Mouse (Mus musculus): ENCODE data around the gene Rrp1b. TPM values are rescaled to one million over a fixed set of nuclear protein-coding genes. Genes with fewer than 3 reads are reported as not detected.

The Rrp1b gene
- total RNA-seq, 2 experiments from 2014 or later = 48.6 to 61.9 TPM

Other genes starting within 250 kb of the Rrp1b start
- gene Sik1, start 180.3 kb upstream of the Rrp1b start, total RNA-seq (2015) = 10.9 and 13.8 TPM in 2 replicates
- gene Sik1, start 180.3 kb upstream of the Rrp1b start, total RNA-seq (2017) = 11.5 and 15.1 TPM in 2 replicates
- 0.05 TPM in 1 of 2 replicates, not detected in the other for gene Hsf2bp, start 249 bp downstream of the Rrp1b start, total RNA-seq (2015)
- gene Hsf2bp, start 249 bp downstream of the Rrp1b start, total RNA-seq (2017) = not detected in 2 replicates
- 0.02 TPM in 1 of 2 replicates, not detected in the other for gene Notch3, start 130.8 kb downstream of the Rrp1b start, total RNA-seq (2015)
- gene Notch3, start 130.8 kb downstream of the Rrp1b start, total RNA-seq (2017) = not detected in 2 replicates
- gene Ephx3, start 153.4 kb downstream of the Rrp1b start, total RNA-seq (2015) = 0.20 TPM in 1 of 2 replicates, not detected in the other
- gene Ephx3, start 153.4 kb downstream of the Rrp1b start, total RNA-seq (2017) = not detected in 2 replicates
- 99.3 and 115 TPM in 2 replicates for gene Brd4, start 248.6 kb downstream of the Rrp1b start, total RNA-seq (2015)
- gene Brd4, start 248.6 kb downstream of the Rrp1b start, total RNA-seq (2017) = 10.5 and 16.2 TPM in 2 replicates

Data from megakaryocyte progenitor cell, adult 5-6 weeks (primary cell).